Comparison of ENCODE assay signal across 10 mouse cellular contexts in genomic region chr1:161718254-161718653, GRCm38 (mm10).
A peak's percentile ranks its signal among the peaks of the same experiment; 100 is the strongest.
DNase-seq lines count a peak whose midpoint lies in the region; ATAC-seq and TF ChIP-seq lines count a peak whose summit lies in the region.
"Had no signal": no experiment of that assay in that cellular context is flagged by ENCODE, and none has a peak within 500 bp of the region (broad histone marks: within the 10 kb centered on the region; RNA-seq: fewer than 3 reads in every experiment).

No protein-coding gene starts in this region.

- H3K9ac ChIP-seq in intestine, embryonic 14.5 days (ENCODE audit: low read length): no peak overlapping the region
- H3K9ac ChIP-seq in intestine, postnatal 0 days (ENCODE audit: low read depth, low read length): no peak overlapping the region
- no peak overlapping the region for H3K9ac ChIP-seq in neural tube, embryonic 15.5 days (replicated peaks)
- no peak overlapping the region for H3K9ac ChIP-seq in forebrain, embryonic 13.5 days
- H3K9ac ChIP-seq: midbrain, embryonic 15.5 days had no signal

- no peak overlapping the region; the same call in 1 of the 2 replicates for H3K27ac ChIP-seq in intestine, embryonic 14.5 days (ENCODE audit: low read depth)
- no peak overlapping the region for H3K27ac ChIP-seq in intestine, postnatal 0 days (ENCODE audit: low read depth, low read length)
- no peak overlapping the region for H3K27ac ChIP-seq in neural tube, embryonic 15.5 days (replicated peaks)
- H3K27ac ChIP-seq in forebrain, embryonic 13.5 days: no peak overlapping the region
- H3K27ac ChIP-seq: left cerebral cortex, adult 2 months; midbrain, embryonic 15.5 days had no signal

- 2% methylated on average over 5 of the region's 5 CpGs for WGBS in intestine, embryonic 14.5 days
- WGBS in intestine, postnatal 0 days: 23% methylated on average over 5 of the region's 5 CpGs
- WGBS in neural tube, embryonic 15.5 days: 65% methylated on average over 5 of the region's 5 CpGs
- WGBS in forebrain, embryonic 13.5 days: 77% methylated on average over 5 of the region's 5 CpGs

- no peak for TF ChIP-seq CTCF in intestine, postnatal 0 days (IDR thresholded peaks at IDR 0.05; ENCODE audit: low read depth)

- no peak overlapping the region for H3K4me3 ChIP-seq in intestine, embryonic 14.5 days (ENCODE audit: low read depth, low read length)
- H3K4me3 ChIP-seq in intestine, postnatal 0 days (ENCODE audit: low read depth, low read length): no peak overlapping the region
- H3K4me3 ChIP-seq in neural tube, embryonic 15.5 days (replicated peaks): no peak overlapping the region
- H3K4me3 ChIP-seq in forebrain, embryonic 13.5 days: no peak overlapping the region
- H3K4me3 ChIP-seq: left cerebral cortex, adult 2 months; midbrain, embryonic 15.5 days had no signal

- H3K4me1 ChIP-seq in intestine, embryonic 14.5 days (replicated peaks; ENCODE audit: control insufficient read depth, insufficient read depth, low read length): peaks cover 11% of the 10 kb centered on the region
- no peaks in the 10 kb centered on the region for H3K4me1 ChIP-seq in intestine, postnatal 0 days (replicated peaks; ENCODE audit: control insufficient read depth, insufficient read depth, low read length)
- no peaks in the 10 kb centered on the region for H3K4me1 ChIP-seq in neural tube, embryonic 15.5 days
- no peaks in the 10 kb centered on the region for H3K4me1 ChIP-seq in forebrain, embryonic 13.5 days
- H3K4me1 ChIP-seq: midbrain, embryonic 15.5 days had no signal

- no peaks in the 10 kb centered on the region for H3K27me3 ChIP-seq in intestine, embryonic 14.5 days (replicated peaks; ENCODE audit: control insufficient read depth, insufficient read depth, low read length)
- no peaks in the 10 kb centered on the region for H3K27me3 ChIP-seq in intestine, postnatal 0 days (replicated peaks; ENCODE audit: control insufficient read depth, insufficient read depth, low read length)
- H3K27me3 ChIP-seq in neural tube, embryonic 15.5 days (replicated peaks): no peaks in the 10 kb centered on the region
- H3K27me3 ChIP-seq in forebrain, embryonic 13.5 days: no peaks in the 10 kb centered on the region
- H3K27me3 ChIP-seq: midbrain, embryonic 15.5 days had no signal

- ATAC-seq in intestine, embryonic 14.5 days (replicated peaks; ENCODE audit: low FRiP score, low TSS enrichment, low read depth): peak; percentile 76
- ATAC-seq in intestine, postnatal 0 days: no peak
- ATAC-seq in neural tube, embryonic 15.5 days (ENCODE audit: low FRiP score): no peak
- no peak for ATAC-seq in forebrain, embryonic 13.5 days
- ATAC-seq in activated CD4-positive, CD25-positive, alpha-beta regulatory T cell, adult 4 months: no peak
- ATAC-seq: midbrain, embryonic 15.5 days had no signal

- H3K4me2 ChIP-seq in intestine, embryonic 14.5 days (ENCODE audit: low read length): no peak overlapping the region
- no peak overlapping the region for H3K4me2 ChIP-seq in intestine, postnatal 0 days (replicated peaks; ENCODE audit: low read depth)
- H3K4me2 ChIP-seq in neural tube, embryonic 15.5 days: no peak overlapping the region
- H3K4me2 ChIP-seq in forebrain, embryonic 13.5 days: no peak overlapping the region
- H3K4me2 ChIP-seq: midbrain, embryonic 15.5 days had no signal

- H3K9me3 ChIP-seq in intestine, embryonic 14.5 days (ENCODE audit: control insufficient read depth, low read length): no peaks in the 10 kb centered on the region
- H3K9me3 ChIP-seq in intestine, postnatal 0 days (ENCODE audit: control insufficient read depth): no peaks in the 10 kb centered on the region
- H3K9me3 ChIP-seq in neural tube, embryonic 15.5 days (replicated peaks): no peaks in the 10 kb centered on the region
- H3K9me3 ChIP-seq in forebrain, embryonic 13.5 days (replicated peaks): no peaks in the 10 kb centered on the region
- H3K9me3 ChIP-seq: midbrain, embryonic 15.5 days had no signal

- H3K36me3 ChIP-seq in intestine, embryonic 14.5 days (ENCODE audit: control insufficient read depth, insufficient read depth, low read length): no peaks in the 10 kb centered on the region
- no peaks in the 10 kb centered on the region for H3K36me3 ChIP-seq in intestine, postnatal 0 days (ENCODE audit: control insufficient read depth, insufficient read depth)
- H3K36me3 ChIP-seq in neural tube, embryonic 15.5 days: no peaks in the 10 kb centered on the region
- H3K36me3 ChIP-seq in forebrain, embryonic 13.5 days (ENCODE audit: poor library complexity, severe bottlenecking): no peaks in the 10 kb centered on the region
- H3K36me3 ChIP-seq: midbrain, embryonic 15.5 days had no signal

- DNase-seq in adrenal gland, adult 2 months: peak; percentile 29
- DNase-seq in adrenal gland, adult 18-20 months (ENCODE audit: low spot score in 2 of 2): no peak
- DNase-seq in intestine, embryonic 14.5 days (ENCODE audit: low spot score): no peak
- peak; percentile 13 for DNase-seq in neural tube, embryonic 10.5 days (ENCODE audit: extremely low spot score, low spot score)

Comparison
In these comparisons a context has a peak if more than half of its experiments do, and no peak if none do; other contexts are left out.
1. DNase-seq: peak in adrenal gland, adult 2 months (single experiment) and neural tube, embryonic 10.5 days (single experiment); none in adrenal gland, adult 18-20 months (0 of 2) and intestine, embryonic 14.5 days (single experiment).